Mouse (Mus musculus): ENCODE data around the gene Etv4.

GRCm38 (mm10) chr11:101798083-101798482 lies 12.9 kb upstream of the Etv4 start:
- no peak for TF ChIP-seq HCFC1 (IDR thresholded peaks at IDR 0.05; ENCODE audit: borderline replicate concordance, insufficient read depth, low read length)
- TF ChIP-seq CHD2 (IDR thresholded peaks at IDR 0.05; ENCODE audit: low read depth, low read length) = no peak
- TF ChIP-seq MAFK (IDR thresholded peaks at IDR 0.05; ENCODE audit: insufficient read depth, low read depth, low read length) = no peak
- no peak for TF ChIP-seq ZC3H11A (IDR thresholded peaks at IDR 0.05; ENCODE audit: borderline replicate concordance, low read depth, low read length)
- no peak for TF ChIP-seq ZNF384 (IDR thresholded peaks at IDR 0.05; ENCODE audit: low read depth, low read length)
